Mouse (Mus musculus) cortical plate, adult 2 months (tissue): ENCODE data around the gene Mybl2.

Experiments used
- CTCF ChIP-seq: fragments of 200-500 bp; IDR thresholded peaks from 2 replicates; pipeline ENCODE4 v1.5.1; 2011; ENCODE audit warnings: mild to moderate bottlenecking, control low read depth, low read length; ENCODE audit not compliant: insufficient read depth; ENCODE audit errors: extremely low read depth
- POLR2A ChIP-seq: fragments of 200-500 bp; IDR thresholded peaks from 2 replicates; pipeline ENCODE4 v1.6.1; 2011; ENCODE audit warnings: mild to moderate bottlenecking, low read length, control low read depth; ENCODE audit not compliant: insufficient read depth; ENCODE audit errors: extremely low read depth

GRCm38 (mm10) chr2:163094909-163095308, 40.4 kb downstream of the Mybl2 start:
- no peak for TF ChIP-seq CTCF
- TF ChIP-seq POLR2A = no peak
